Mouse (Mus musculus) lung, adult 2 months (tissue): ENCODE results near the gene Mfsd2b.

Source experiments
- CTCF ChIP-seq: fragments of 200-500 bp; IDR thresholded peaks from 2 replicates; pipeline ENCODE4 v1.5.1; 2011; ENCODE audit warnings: mild to moderate bottlenecking, low read length, control low read depth; ENCODE audit not compliant: insufficient read depth
- POLR2A ChIP-seq: fragments of 200-500 bp; IDR thresholded peaks from 2 replicates; pipeline ENCODE4 v1.6.1; 2011; ENCODE audit warnings: low read depth, mild to moderate bottlenecking, control low read depth, low read length, borderline replicate concordance; ENCODE audit errors: extremely low read depth

GRCm38 (mm10) chr12:4872273-4872672 is 1.9 kb downstream of the Mfsd2b start:
- TF ChIP-seq POLR2A (no peak), CTCF (no peak)
